Mouse (Mus musculus) embryonic stem cell, embryonic (primary cell): ENCODE measurements around the gene Mrps6.

ENCODE experiments used
- CTCF ChIA-PET, 4 experiments: fragments of 300-600 bp in 2 of 4; fragments of 350-600 bp in 2 of 4; sonication (Branson Sonifier 250); formaldehyde crosslinking; loops; one replicate each; lab custom pipeline; 2022; ENCODE audit warnings: inconsistent platforms in 2 of 4; lab: Charles Lee
- POLR2A ChIA-PET, 4 experiments: fragments of 300-600 bp in 2 of 4; fragments of 350-600 bp in 2 of 4; sonication (Branson Sonifier 250); formaldehyde crosslinking; loops; one replicate each; lab custom pipeline; 2022; ENCODE audit warnings: antibody characterized with exemption in 4 of 4, inconsistent platforms in 1 of 4; lab: Charles Lee

Gene Mrps6

GRCm38 (mm10) chr16:92057852-92058643, at the start of gene Mrps6, which contains the start of the genes Gm49711 and Slc5a3:
TSS of gene Mrps6 (plus strand) at chr16:92058270.
TSS of gene Gm49711 (plus strand) at chr16:92058316.
TSS of gene Slc5a3 (plus strand) at chr16:92058322.
- POLR2A ChIA-PET = interaction anchor here (0.5 to 2.8 kb wide), 48 partner anchors 9 to 1653 kb away, joined by 3 to 18 read pairs (median 4); partner anchors contain the start of genes Donson (in 1 of the 4), Dop1b (in 1 of the 4) and Ifnar1 (in 1 of the 4)
- CTCF ChIA-PET = interaction anchor here in 2 of 4 experiments (0.5 to 2.1 kb wide), 3 partner anchors 147 to 401 kb away, joined by 4 to 7 read pairs (median 5); no protein-coding TSS in a partner anchor

- CTCF ChIA-PET = interaction anchor here in 1 of 4 experiments (0.6 kb wide), 1 partner anchor 310 kb away, joined by 3 read pairs; no protein-coding TSS in a partner anchor
- POLR2A ChIA-PET = interaction anchor here in 1 of 4 experiments (0.9 kb wide), 1 partner anchor 323 kb away, joined by 3 read pairs; no protein-coding TSS in a partner anchor
Observed at GRCm38 (mm10) chr16:92009586-92009985, 48.5 kb upstream of the Mrps6 start.

- ChIA-PET POLR2A (no interaction called here), CTCF (no interaction called here)
Observed at GRCm38 (mm10) chr16:92016792-92017191, 41.3 kb upstream of the Mrps6 start.

GRCm38 (mm10) chr16:92019141-92020118, 38.6 kb upstream of the Mrps6 start:
- ChIA-PET CTCF (interaction anchor here in 3 of 4 experiments (0.6 to 1.1 kb wide), 5 partner anchors 13 to 569 kb away, joined by 3 to 4 read pairs (median 3); no protein-coding TSS in a partner anchor), POLR2A (interaction anchor here (0.6 to 1.6 kb wide), 11 partner anchors 15 to 590 kb away, joined by 3 to 6 read pairs (median 3); partner anchors contain the start of genes Gm49711 (in 1 of the 4), Mrps6 (in 1 of the 4) and Slc5a3 (in 1 of the 4))

GRCm38 (mm10) chr16:92021656-92022400, 36.2 kb upstream of the Mrps6 start:
- CTCF ChIA-PET = interaction anchor here in 2 of 4 experiments (0.8 to 1.4 kb wide), 5 partner anchors 27 to 293 kb away, joined by 3 to 4 read pairs (median 3); no protein-coding TSS in a partner anchor
- POLR2A ChIA-PET = interaction anchor here in 3 of 4 experiments (0.5 to 2.2 kb wide), 50 partner anchors 9 to 1307 kb away, joined by 3 to 18 read pairs (median 4); partner anchors contain the start of genes Gm49711 (in 3 of the 3), Mrps6 (in 3 of the 3), Slc5a3 (in 3 of the 3) and Gart (in 1 of the 3)

GRCm38 (mm10) chr16:92022494-92023283, 35.4 kb upstream of the Mrps6 start:
- POLR2A ChIA-PET = interaction anchor here in 3 of 4 experiments (0.7 to 2.2 kb wide), 26 partner anchors 8 to 375 kb away, joined by 3 to 18 read pairs (median 5); partner anchors contain the start of genes Gm49711 (in 3 of the 3), Mrps6 (in 3 of the 3), Slc5a3 (in 3 of the 3) and Gart (in 1 of the 3)
- CTCF ChIA-PET = interaction anchor here in 1 of 4 experiments (1.4 kb wide), 1 partner anchor 26 kb away, joined by 3 read pairs; no protein-coding TSS in a partner anchor

GRCm38 (mm10) chr16:92033286-92033685, 24.8 kb upstream of the Mrps6 start:
- POLR2A ChIA-PET = interaction anchor here in 1 of 4 experiments (1.7 kb wide), 1 partner anchor 11 kb away, joined by 9 read pairs; no protein-coding TSS in a partner anchor
- CTCF ChIA-PET = interaction anchor here in 1 of 4 experiments (0.6 kb wide), 1 partner anchor 108 kb away, joined by 4 read pairs; no protein-coding TSS in a partner anchor

GRCm38 (mm10) chr16:92034676-92035075, 23.4 kb upstream of the Mrps6 start:
- POLR2A ChIA-PET = interaction anchor here in 3 of 4 experiments (0.7 to 1.9 kb wide), 9 partner anchors 11 to 548 kb away, joined by 3 to 7 read pairs (median 3); partner anchors contain the start of genes Gm49711 (in 2 of the 3), Mrps6 (in 2 of the 3) and Slc5a3 (in 2 of the 3)
- CTCF ChIA-PET = interaction anchor here in 1 of 4 experiments (0.7 kb wide), 1 partner anchor 257 kb away, joined by 7 read pairs; no protein-coding TSS in a partner anchor

- POLR2A ChIA-PET = interaction anchor here in 2 of 4 experiments (1.1 to 1.3 kb wide), 2 partner anchors 15 to 278 kb away, joined by 3 read pairs; no protein-coding TSS in a partner anchor
- CTCF ChIA-PET = no interaction called here
Observed at GRCm38 (mm10) chr16:92036701-92037100, 21.4 kb upstream of the Mrps6 start.

- ChIA-PET POLR2A (interaction anchor here in 3 of 4 experiments (0.6 to 1.3 kb wide), 4 partner anchors 277 to 1502 kb away, joined by 3 to 5 read pairs (median 4); no protein-coding TSS in a partner anchor), CTCF (no interaction called here)
Observed at GRCm38 (mm10) chr16:92037891-92038607, 20.0 kb upstream of the Mrps6 start.

- POLR2A ChIA-PET = interaction anchor here in 1 of 4 experiments (1.4 kb wide), 1 partner anchor 12 kb away, joined by 3 read pairs; no protein-coding TSS in a partner anchor
- CTCF ChIA-PET = interaction anchor here in 1 of 4 experiments (0.6 kb wide), 2 partner anchors 84 to 106 kb away, joined by 3 to 4 read pairs; no protein-coding TSS in a partner anchor
Observed at GRCm38 (mm10) chr16:92039421-92039820, 18.6 kb upstream of the Mrps6 start.

- POLR2A ChIA-PET = interaction anchor here in 2 of 4 experiments (0.6 to 1.4 kb wide), 2 partner anchors 12 to 13 kb away, joined by 3 read pairs; no protein-coding TSS in a partner anchor
- CTCF ChIA-PET = interaction anchor here in 1 of 4 experiments (0.6 kb wide), 2 partner anchors 85 to 106 kb away, joined by 3 to 4 read pairs; no protein-coding TSS in a partner anchor
Observed at GRCm38 (mm10) chr16:92039966-92040365, 18.1 kb upstream of the Mrps6 start.

- ChIA-PET CTCF (interaction anchor here in 3 of 4 experiments (0.6 kb wide), 3 partner anchors 9 to 52 kb away, joined by 3 to 12 read pairs (median 5); no protein-coding TSS in a partner anchor), POLR2A (interaction anchor here in 3 of 4 experiments (0.6 to 1.1 kb wide), 4 partner anchors 11 to 18 kb away, joined by 3 to 5 read pairs (median 4); no protein-coding TSS in a partner anchor)
Observed at GRCm38 (mm10) chr16:92051777-92052310, 6.2 kb upstream of the Mrps6 start.

GRCm38 (mm10) chr16:92052569-92052968, 5.5 kb upstream of the Mrps6 start:
- POLR2A ChIA-PET = interaction anchor here in 2 of 4 experiments (0.7 to 1.1 kb wide), 2 partner anchors 10 to 13 kb away, joined by 3 to 5 read pairs; no protein-coding TSS in a partner anchor
- CTCF ChIA-PET = no interaction called here
